Mouse (Mus musculus): Measurements from ENCODE around the gene Txndc15. TPM values are rescaled to one million over a fixed set of nuclear protein-coding genes. Genes with fewer than 3 reads are reported as not detected.

The Txndc15 gene
- total RNA-seq, 2 experiments from 2014 or later = 68.4 to 69.2 TPM

- DNase-seq (ENCODE audit: low spot score in 2 of 2) = no peak
- intact Hi-C loops (cut with DNase I) = loop anchor here (2.0 to 5.0 kb wide), 2 partner anchors 34 to 58 kb away; partner anchors contain the start of gene B230219D22Rik
These were observed 12.2 kb downstream of the Txndc15 start for GRCm38 (mm10) chr13:55726598-55727119.

- DNase-seq (ENCODE audit: low spot score in 2 of 2) = peak; percentile 70 to 82
- intact Hi-C loops (cut with DNase I) = loop anchor here (2.0 to 5.0 kb wide), 2 partner anchors 35 to 58 kb away; partner anchors contain the start of gene B230219D22Rik
These were observed 12.8 kb downstream of the Txndc15 start, which contains the start of gene Pcbd2 for GRCm38 (mm10) chr13:55727120-55727838. Gene Pcbd2 (plus strand): TSS chr13:55727368.

DNA sequence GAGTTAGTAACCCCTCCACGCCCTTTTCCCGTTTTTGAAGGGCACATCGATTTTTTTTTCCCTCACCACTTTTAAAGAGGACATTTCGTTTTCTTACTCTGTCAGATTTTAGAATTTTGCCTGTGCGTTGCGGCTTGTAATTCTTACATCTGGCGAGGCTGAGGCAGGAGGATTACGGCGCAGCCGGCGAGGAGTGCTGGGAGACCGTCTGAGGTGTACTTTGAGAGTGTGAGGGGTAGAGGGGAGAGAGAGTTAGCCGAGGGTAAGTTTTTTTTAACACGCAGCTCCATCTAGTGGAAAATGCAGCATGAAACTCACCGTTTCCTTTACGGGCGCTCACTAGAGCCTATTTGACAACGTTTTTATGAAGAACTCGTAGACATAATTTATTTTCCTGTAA is 13.4 kb downstream of the Txndc15 start:
- DNase-seq (ENCODE audit: low spot score in 2 of 2) = peak; percentile 66 to 74
- intact Hi-C loops (cut with DNase I) = loop anchor here (2.0 to 5.0 kb wide), 2 partner anchors 36 to 59 kb away; partner anchors contain the start of gene B230219D22Rik

DNA sequence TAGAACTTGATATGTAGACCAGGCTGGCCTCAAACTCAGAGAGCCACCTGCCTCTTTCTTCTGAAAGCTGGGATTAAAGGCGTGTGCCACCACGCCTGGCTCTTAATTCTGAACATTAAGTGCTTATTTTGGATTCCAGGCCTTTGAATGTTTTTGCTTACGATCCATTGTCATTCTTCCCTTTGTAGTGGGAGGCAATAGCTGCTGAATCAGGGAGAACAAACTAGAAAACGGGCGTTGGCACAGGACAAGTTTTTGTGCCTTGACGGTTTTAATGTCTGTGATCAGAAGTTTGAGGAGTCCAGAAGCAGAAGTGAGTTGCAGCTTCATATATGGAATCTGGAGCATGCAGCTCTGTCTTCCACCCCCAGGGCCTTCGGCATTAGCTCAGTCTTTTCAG is 16.3 kb downstream of the Txndc15 start:
- intact Hi-C loops (cut with DNase I) = no loop called here
- no peak for DNase-seq (ENCODE audit: low spot score in 2 of 2)

DNA sequence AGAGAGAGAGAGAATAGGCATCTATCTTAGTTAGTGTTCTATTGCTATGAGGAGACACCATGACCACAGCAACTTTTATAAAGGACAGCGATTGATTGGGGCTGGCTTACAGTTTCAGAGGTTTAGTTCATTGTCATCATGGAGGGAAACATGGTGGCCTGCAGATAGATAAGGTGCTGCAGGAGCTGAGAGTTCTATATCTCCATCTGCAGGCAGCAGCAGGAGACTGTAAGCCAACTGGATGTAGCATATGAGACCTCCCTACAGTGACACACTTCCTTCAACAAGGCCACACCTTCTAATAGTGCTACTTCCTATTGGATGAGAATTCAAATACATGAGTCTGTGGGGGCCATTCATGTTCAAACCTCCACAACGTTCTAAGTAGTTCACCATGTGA is 17.7 kb downstream of the Txndc15 start:
- no peak for DNase-seq (ENCODE audit: low spot score in 2 of 2)
- intact Hi-C loops (cut with DNase I) = no loop called here

DNA sequence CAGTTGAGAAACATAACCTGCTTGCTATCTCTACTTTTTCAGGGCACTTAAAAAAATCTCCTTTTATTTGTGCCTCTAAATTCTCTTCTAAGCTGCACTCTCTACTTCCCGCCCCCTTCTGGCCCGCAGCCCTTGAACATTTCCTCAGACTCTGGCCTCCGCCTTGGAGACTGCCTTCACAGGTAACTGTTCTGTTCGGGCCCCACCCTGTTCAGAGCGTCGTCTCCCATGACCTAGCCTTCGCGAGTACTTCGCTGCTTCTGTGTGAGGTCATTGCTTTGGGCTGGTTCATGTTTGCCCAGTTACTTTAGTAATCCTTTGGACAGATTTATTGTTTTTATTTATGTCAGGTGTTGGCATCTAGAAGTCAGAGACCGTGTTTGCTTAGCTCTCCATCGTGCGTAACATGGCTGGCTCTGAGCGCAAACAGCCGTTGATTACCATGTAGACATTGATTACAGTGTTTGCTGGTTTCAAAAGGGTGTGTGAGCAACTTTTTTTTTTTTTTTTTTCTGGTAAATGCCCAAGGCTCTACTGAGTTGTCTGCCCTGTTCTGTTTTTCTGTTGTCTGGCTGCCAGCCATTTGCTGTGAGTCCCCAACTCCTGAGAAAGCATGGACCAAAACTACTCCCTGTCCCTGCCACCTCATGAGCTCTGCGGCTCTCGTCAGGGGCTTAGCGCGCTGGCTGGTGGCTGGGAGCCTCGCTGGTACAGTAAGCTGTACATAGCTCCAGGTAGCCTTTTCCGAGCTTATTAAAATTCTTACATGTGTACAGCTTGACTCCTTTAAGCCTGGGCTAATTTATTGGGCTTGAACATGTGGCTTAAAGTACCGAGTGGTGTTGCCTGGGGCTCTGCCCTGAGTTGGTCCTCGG is 19.4 kb downstream of the Txndc15 start:
- intact Hi-C loops (cut with DNase I) = no loop called here
- DNase-seq (ENCODE audit: low spot score in 2 of 2) = no peak

DNA sequence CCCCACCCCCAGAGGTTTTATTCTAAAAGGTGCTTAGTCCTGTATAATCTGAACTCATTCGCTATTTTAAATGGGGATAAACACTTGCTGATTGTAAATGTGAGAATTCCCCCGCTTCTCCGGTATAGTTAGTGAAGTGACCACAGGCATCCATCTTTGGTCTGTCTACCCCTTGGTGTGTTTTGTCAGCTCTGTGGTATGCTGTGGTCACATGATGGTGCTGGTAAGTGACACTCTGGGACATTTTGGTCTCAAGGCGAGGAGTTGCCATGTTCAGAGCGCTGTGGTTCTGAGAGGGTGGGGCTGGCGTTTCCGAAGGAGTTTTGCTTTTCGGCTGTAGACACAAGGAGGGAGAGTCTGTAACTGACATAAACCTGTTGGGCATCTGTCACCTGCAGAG is 23.4 kb downstream of the Txndc15 start:
- intact Hi-C loops (cut with DNase I) = no loop called here
- DNase-seq (ENCODE audit: low spot score in 2 of 2) = no peak

DNA sequence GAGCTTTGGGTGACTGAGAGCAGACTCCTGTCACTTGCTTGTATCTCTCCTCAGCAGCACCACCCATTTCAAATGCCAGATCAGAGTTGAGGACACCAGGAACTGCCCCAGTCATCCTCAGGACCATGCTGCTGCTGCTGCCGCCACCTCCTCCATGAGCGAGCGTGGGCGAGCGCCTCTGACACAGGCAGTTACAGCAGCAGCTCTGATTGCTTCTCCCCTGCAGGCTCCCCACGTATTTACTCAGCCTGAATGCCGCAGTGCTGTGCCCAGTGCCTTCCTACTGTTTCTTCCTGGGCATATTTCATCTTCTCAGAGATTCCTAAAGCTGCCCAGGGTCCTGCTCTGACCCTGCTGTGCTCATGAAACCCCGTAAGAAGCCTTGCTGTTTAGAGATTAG is 27.9 kb downstream of the Txndc15 start:
- DNase-seq (ENCODE audit: low spot score in 2 of 2) = no peak
- intact Hi-C loops (cut with DNase I) = no loop called here

GRCm38 (mm10) chr13:55754380-55754779 is 39.9 kb downstream of the Txndc15 start:
- no peak for DNase-seq (ENCODE audit: low spot score in 2 of 2)
- intact Hi-C loops (cut with DNase I) = no loop called here

DNA sequence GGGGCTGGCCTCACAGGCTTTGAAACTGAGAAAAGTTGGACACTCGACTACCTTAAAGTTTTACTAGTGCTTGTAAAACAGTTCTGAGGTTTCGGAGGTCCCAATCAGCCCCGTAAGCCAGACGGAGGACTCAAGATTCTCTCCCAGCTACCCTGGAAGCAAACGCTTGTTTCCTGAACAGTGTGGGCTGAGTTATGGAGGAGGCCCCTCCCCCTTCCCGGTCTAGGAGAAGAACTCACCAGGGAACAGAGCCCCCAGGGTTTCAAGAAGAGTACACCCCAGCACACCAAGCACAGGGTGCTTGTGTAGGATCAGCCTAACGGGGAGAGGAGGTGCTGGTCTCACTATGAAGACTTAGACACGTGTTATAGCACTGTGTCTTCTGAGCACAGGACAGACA is 42.3 kb downstream of the Txndc15 start:
- intact Hi-C loops (cut with DNase I) = no loop called here

GRCm38 (mm10) chr13:55757645-55758044 is 43.2 kb downstream of the Txndc15 start:
- DNase-seq (ENCODE audit: low spot score in 2 of 2) = no peak
- intact Hi-C loops (cut with DNase I) = no loop called here

More for the DNA sequence above, 42.3 kb downstream of the Txndc15 start:
- DNase-seq (ENCODE audit: low spot score in 2 of 2) = no peak

GRCm38 (mm10) chr13:55760576-55760975 is 46.1 kb downstream of the Txndc15 start:
- DNase-seq (ENCODE audit: low spot score in 2 of 2) = no peak
- intact Hi-C loops (cut with DNase I) = no loop called here

DNA sequence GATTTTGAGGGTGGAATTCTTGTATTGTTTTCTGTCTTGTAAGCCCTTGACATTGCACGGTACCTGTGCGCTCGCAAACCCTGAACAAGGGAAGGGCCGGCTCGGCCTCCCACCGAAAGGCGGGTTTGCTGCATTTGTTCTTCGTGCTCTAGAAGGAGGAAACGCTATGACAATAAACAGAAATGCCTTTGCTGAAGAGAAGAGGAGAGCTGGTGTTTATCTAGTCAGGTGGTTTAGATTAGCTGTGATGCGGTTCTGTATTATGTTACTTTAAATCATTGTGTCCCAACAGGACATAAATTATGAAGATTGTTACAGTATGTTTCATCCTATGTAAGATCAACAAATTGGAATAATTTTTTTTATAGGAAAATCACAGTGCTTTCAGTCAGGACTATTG is 47.0 kb downstream of the Txndc15 start:
- intact Hi-C loops (cut with DNase I) = no loop called here
- DNase-seq (ENCODE audit: low spot score in 2 of 2) = no peak

DNA sequence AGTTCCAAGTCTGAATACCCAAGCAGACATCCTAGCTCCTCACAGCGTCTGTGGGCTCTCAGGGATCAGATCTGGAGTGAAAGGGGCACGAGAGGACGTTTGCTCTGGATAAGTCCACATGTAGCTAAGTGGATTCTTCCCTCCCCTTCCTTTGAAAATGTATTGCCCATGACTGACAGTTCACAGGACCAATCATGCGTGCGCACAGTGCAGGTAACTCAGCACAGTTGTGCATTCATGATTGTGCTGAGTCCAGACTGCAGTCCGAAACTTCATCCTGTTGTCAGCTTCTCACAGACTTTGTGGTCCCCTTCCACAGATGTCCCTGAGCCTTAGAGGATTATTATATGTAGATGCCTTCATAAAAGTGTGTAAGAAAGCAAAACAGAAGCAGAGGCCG is 59.9 kb downstream of the Txndc15 start:
- no peak for DNase-seq (ENCODE audit: low spot score in 2 of 2)
- intact Hi-C loops (cut with DNase I) = no loop called here

GRCm38 (mm10) chr13:55775056-55775455 is 60.6 kb downstream of the Txndc15 start:
- no peak for DNase-seq (ENCODE audit: low spot score in 2 of 2)
- intact Hi-C loops (cut with DNase I) = no loop called here

Other genes with a start within 250 kb of the Txndc15 start
- 100 to 1,000 TPM; 326 to 327 TPM for gene Dbn1, start 226.5 kb upstream of the Txndc15 start, total RNA-seq (2021)
- 10 to 100 TPM; 66.0 to 79.4 TPM for gene Pdlim7, start 201.0 kb upstream of the Txndc15 start, total RNA-seq (2021)
- gene Dok3, start 185.4 kb upstream of the Txndc15 start, total RNA-seq (2021) = 1 to 10 TPM; 6.2 to 7.9 TPM
- 10 to 100 TPM; 47.5 to 50.9 TPM for gene Ddx41, start 178.0 kb upstream of the Txndc15 start, total RNA-seq (2021)
- 10 to 100 TPM; 62.8 to 71.1 TPM for gene Fam193b, start 143.5 kb upstream of the Txndc15 start, total RNA-seq (2021)
- 100 to 1,000 TPM; 117 to 123 TPM for gene Tmed9, start 140.9 kb upstream of the Txndc15 start, total RNA-seq (2021)
- gene B4galt7, start 114.8 kb upstream of the Txndc15 start, total RNA-seq (2021) = 10 to 100 TPM; 22.6 to 23.3 TPM
- gene Caml, start 91.6 kb upstream of the Txndc15 start, total RNA-seq (2021) = 10 to 100 TPM; 41.2 to 49.3 TPM
- 10 to 100 TPM; 37.8 to 44.3 TPM for gene Ddx46, start 79.6 kb upstream of the Txndc15 start, total RNA-seq (2021)
- 10 to 100 TPM; 86.0 to 89.1 TPM for gene B230219D22Rik, start 21.5 kb upstream of the Txndc15 start, total RNA-seq (2021)
- gene Pcbd2, start 12.7 kb downstream of the Txndc15 start, total RNA-seq (2021) = 10 to 100 TPM; 22.9 to 23.4 TPM
- gene Catsper3, start 69.9 kb downstream of the Txndc15 start, total RNA-seq (2021) = under 1 TPM; 0.26 to 0.42 TPM
- not detected for gene Pitx1, start 121.5 kb downstream of the Txndc15 start, total RNA-seq (2021)

All from left cerebral cortex, postnatal 14 days (tissue).